Mouse (Mus musculus): ENCODE results near the gene Swsap1. TPM values are rescaled to one million over a fixed set of nuclear protein-coding genes. Genes with fewer than 3 reads are reported as not detected.

The Swsap1 gene
- 1 to 10 TPM; 6.1 to 7.0 TPM for total RNA-seq (2021)
- long read RNA-seq, experiment 1, transcript Swsap1-201 (2 exons, 1,838 nt): major isoform, 11 of 11 reads
- long read RNA-seq, experiment 1, partial matches to known transcripts: 0 of 11 reads
- long read RNA-seq, experiment 1, other reads (novel, unspliced or antisense): 0 of 11 reads
- long read RNA-seq, experiment 2, transcript Swsap1-201 (2 exons, 1,838 nt): major isoform, 14 of 16 reads
- long read RNA-seq, experiment 2, partial matches to known transcripts: 1 of 16 reads
- long read RNA-seq, experiment 2, other reads (novel, unspliced or antisense): 1 of 16 reads

- intact Hi-C loops (cut with DNase I): no loop called here
- peak; percentile 96 to 98 for DNase-seq
These were observed at the start of gene Swsap1 for GRCm38 (mm10) chr9:21955570-21956281. Gene Swsap1 (plus strand): TSS chr9:21955755.

- intact Hi-C loops (cut with DNase I): no loop called here
- no peak for DNase-seq
These were observed 47.3 kb upstream of the Swsap1 start for GRCm38 (mm10) chr9:21908216-21908615.

DNA sequence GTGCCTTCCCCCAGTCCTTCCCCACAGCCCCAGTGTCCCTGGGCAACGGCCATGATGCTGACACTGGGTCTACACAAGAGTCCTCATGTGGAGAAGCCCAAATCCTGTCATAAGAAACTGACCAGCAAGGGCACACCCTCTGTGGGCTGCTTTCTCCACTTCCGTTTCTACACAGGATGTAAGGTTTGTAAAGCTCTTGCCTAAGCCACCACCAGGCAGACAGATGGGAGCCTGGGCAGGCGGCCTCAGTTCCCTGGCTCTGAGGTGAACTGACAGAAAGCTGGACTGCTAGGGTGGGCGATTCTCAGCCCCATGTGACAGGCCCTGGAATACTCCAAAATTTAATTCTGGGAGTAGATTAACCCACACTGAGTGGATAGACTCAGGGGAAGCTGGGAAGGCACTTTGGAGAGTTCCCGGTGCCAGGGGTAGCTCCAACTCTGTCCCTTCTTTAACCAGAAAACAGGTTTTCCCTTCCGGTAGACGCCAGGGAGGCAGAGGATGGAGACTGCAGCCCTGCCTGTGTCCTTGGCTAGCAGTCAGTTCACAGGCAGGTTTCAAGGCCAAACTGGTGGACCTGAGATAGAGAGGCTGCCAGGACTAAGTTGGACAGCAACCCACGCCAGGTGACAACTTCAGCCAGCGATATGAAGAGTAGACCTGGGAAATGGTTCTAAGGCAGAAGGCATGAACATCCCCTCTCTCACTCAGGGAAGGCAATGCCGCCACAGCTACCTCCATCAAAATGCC lies 45.9 kb upstream of the Swsap1 start:
- no peak for DNase-seq
- intact Hi-C loops (cut with DNase I): no loop called here

DNA sequence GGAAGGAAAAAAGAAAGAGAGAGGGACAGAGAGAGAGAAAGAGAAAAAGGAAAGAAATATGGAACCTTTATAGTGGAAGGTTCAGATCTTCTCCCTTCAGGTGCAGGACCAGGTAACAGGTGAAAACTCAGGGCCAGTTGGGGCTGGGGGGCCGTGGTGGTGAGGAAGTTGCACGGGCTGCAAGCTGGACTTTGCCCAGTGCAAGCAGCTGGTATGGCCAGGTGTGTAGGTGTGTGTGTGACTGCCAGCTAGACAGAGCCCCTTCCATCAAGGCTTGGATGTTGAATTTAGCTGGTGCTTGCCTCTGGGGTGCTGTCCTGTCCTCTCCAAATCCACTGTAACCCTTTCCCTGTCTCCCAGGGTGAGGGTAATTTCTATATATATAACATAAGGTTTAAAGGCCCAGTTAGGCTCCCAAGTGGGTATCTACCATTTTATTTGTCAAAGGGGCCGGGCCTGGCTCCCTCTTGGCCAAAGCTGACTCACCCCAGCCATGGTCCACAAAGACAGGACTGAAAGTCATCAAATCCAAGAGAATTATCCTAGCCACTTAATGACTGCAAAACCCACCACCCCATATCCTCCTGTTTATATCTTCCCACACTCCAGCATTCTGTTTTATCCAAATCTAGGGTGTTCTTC lies 38.6 kb upstream of the Swsap1 start:
- no peak for DNase-seq
- intact Hi-C loops (cut with DNase I): no loop called here

- peak in 1 of 2 experiments; percentile 28 for DNase-seq
- intact Hi-C loops (cut with DNase I): no loop called here
These were observed 38.0 kb upstream of the Swsap1 start for GRCm38 (mm10) chr9:21917493-21918034.

DNA sequence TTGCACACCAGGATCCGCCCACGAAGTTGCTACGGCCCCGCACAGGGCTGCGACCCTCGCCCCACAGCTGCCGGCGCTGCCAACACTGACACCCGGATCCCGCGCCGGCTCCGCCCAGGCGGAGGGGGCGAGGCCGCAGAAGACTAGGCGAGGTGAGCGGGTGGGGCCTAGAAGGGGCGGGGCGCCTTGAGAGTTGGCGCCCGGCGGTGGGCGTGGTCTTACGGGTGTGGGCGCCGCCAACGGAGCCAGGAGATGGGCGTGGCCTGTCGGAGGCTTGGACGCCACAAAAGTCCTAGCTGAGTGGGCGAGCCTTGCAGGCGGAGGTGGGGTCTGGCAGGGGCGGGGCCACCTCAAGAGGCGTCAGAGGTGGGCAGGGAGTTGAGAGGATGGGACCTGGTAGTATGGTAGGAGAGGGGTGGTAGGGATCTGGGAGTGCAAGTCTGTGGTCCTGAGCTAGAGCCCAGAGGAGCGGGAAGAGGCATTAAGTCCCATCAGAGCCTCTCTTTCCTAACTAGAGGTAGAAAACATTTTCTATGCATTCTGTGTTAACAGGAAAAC lies 37.4 kb upstream of the Swsap1 start, which contains the start of gene Rab3d:
Rab3d (minus strand) TSS at position 158 of the 558 bp plus-strand sequence.
- peak; percentile 95 for DNase-seq
- intact Hi-C loops (cut with DNase I): no loop called here

DNA sequence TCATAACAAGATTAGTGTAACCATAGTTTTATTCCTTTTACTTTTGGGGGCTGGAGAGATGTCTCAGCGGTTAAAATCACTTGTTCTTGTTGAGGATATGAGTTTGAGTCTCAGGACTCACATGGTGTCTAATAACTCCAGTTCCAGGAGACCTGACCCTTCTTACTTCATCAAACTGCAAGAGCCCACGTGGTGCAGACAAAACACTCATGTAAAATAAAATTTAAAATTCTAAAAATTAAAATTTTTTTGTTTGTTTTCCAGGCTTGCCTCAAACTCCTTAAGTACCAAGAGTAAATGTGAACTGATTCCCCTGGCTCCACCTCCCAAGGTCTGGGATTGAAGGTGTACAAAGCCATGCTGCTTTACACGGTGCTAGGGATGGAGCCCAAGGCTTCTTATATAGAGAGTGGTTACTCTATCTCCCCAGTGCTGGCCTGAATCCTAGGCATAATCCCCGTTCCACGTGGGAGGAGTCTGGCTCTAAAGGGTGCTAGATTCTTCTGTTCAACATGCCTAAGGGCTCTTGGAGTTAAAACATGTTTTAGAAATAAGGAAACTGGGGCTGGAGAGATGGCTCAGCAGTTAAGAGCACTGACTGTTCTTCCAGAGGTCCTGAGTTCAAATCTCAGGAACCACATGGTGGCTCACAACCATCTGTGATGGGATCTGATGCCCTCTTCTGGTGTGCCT lies 36.7 kb upstream of the Swsap1 start:
- DNase-seq: no peak

GRCm38 (mm10) chr9:21923036-21923435 lies 32.5 kb upstream of the Swsap1 start:
- intact Hi-C loops (cut with DNase I): no loop called here
- DNase-seq: no peak

More for the DNA sequence above, 36.7 kb upstream of the Swsap1 start:
- intact Hi-C loops (cut with DNase I): no loop called here

DNA sequence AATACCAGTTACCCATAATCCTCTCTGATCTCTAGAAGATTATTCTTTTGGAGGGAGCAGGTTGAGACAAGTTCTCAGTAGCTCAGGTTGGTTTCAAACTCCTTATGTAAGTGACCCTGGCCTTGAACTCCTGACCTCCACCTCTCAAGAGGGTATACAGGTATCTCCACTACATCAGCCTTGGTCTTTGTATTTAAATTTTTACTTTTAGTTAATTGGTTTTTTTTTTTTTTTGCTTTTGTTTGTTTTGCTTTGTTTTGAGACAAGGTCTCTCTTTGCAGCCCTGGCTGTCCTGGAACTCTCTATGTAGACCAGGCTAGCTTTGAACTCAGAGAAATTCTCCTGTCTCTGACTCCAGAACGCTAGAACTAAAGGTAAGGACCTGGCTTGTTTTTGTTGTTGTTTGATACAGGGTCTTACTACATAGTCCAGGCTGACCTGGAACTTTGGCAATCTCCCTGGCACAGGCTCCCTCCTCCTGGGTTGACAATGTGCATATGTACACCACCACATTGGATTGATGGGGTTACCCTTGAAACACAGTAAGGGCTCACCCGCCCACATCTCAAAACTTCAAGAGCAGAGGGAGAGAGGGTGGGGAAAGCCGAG lies 32.0 kb upstream of the Swsap1 start:
- intact Hi-C loops (cut with DNase I): no loop called here
- DNase-seq: no peak

DNA sequence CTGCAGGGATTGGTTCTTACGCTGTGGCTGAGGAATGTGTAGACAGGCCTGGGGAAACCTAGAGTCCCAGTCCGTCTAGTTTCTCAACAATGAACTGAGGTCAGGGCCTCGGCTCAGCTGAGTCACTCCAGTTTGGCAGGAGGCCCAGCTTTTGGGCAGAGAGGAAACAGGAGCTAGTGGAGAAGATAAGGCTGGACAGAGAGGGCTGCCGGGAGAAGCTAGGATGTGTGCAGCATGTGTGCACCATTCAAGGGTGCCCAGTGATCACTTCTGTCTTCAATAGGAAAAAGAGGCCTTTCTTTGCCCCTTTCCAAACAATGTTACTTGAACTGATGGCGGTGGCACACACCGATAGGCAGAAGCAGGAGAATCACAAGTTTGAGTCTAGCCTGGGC lies 31.5 kb upstream of the Swsap1 start:
- intact Hi-C loops (cut with DNase I): no loop called here

DNA sequence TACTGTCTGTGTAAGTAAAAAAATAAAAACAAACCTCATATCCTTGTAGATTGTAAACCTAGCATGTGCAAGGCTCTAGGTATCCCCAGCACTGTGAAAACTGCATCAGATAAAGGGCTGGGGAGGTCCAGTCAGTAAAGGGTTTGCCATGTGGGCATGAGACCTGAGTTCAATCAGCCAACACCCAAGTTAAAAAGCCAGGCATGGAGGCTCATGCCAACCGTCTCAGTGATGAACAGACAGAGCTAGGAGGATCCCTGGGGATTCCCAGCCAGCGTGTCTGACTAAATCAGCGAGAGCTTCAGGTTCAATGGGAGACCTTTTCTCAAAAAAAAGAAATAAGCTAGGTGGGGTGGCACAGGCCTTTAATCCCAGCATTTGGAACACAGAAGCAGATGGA lies 30.5 kb upstream of the Swsap1 start:
- DNase-seq: no peak
- intact Hi-C loops (cut with DNase I): no loop called here

More for the DNA sequence above, 31.5 kb upstream of the Swsap1 start:
- peak; percentile 92 to 94 for DNase-seq

- intact Hi-C loops (cut with DNase I): no loop called here
- no peak for DNase-seq
These were observed 30.0 kb upstream of the Swsap1 start for GRCm38 (mm10) chr9:21925506-21925905.

DNA sequence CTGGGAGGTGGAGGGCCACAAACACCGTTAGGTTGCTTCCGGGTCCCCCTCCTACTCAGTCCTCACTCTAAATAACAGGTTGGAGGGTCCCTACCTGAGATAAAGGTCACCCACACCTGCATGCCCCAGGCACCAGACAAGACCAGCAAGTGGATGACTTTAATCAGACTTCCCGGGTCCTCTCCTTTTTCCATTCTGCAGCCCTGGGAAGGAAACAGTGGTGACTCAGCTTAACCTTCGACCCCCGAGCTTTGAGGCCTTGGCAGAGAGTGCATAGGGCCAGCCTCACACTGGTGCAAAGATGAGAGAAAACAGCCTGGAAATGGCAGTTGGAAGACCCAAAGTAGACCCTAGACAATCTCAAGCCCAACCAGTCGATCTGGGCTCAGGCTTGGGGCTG lies 29.4 kb upstream of the Swsap1 start:
- intact Hi-C loops (cut with DNase I): no loop called here
- DNase-seq: peak in 1 of 2 experiments; percentile 25

DNA sequence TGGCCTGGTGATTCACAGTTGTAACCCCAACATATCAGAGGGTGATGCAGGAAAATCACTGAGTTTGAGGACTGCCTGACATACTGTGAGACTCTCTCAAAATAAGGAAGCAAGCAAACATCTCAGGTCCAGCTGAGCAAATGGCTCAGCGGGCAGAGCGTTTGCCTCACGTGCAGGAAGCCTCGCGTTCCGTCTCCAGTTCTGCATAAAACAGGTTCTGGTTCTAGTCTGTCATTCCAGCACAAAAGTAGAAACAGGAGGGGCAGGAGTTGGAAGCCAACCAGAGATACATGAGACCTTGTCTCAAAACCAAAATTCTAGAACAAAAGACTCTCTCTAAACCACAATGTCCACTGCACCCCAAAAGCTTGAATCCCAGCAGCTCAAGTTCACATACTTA lies 28.8 kb upstream of the Swsap1 start:
- no peak for DNase-seq
- intact Hi-C loops (cut with DNase I): no loop called here

DNA sequence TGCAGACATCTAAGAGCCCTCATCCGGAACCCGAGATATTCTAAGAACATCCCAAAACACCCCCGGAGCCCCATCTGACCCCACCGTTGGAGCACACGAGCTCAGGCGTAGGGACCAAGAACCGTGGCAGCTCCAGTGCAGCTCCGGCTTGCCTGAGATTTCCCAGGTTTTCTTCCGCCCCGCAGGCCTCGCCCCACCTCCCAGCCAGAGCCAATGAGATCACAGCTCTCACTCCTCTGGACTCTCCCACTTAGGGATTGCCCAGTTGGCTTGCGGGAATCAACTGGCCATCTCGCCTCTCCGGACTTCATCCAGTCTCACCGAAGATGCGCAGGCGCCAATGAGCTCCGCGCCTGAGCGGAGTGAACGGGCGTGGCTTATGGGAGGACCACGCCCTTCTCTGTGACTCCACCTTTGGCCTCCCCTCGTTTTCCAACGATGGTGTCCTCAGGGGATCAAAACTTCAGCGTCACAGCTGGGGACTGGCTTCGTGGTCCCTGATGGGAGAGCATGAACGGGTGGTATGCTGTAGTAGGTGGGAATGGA lies 28.3 kb upstream of the Swsap1 start, which contains the start of the genes Ccdc159 and Tmem205:
Ccdc159 (plus strand) TSS at position 264 of the 546 bp plus-strand sequence.
Tmem205 (minus strand) TSS at position 349 of the 546 bp plus-strand sequence.
- peak; percentile 88 to 91 for DNase-seq
- intact Hi-C loops (cut with DNase I): no loop called here

DNA sequence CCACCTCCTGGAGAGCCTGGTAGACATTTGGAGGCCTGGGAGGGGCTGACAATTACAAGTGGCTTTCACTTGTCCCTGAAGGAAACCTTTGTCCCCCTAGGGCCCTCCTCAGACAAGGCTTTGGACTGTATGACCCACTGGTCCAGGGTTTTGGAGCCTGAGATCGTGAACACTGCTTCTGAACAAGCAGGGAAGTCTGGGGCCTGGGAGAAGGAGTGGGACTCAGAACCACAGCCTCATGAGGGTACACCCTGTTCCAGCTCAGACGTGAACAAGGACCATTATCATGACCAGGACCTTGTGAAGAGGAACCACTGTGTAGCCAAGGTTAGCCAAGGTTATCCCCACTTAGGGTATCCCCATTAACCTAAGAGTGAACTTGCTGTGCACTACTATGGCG lies 26.3 kb upstream of the Swsap1 start:
- intact Hi-C loops (cut with DNase I): no loop called here
- no peak for DNase-seq

DNA sequence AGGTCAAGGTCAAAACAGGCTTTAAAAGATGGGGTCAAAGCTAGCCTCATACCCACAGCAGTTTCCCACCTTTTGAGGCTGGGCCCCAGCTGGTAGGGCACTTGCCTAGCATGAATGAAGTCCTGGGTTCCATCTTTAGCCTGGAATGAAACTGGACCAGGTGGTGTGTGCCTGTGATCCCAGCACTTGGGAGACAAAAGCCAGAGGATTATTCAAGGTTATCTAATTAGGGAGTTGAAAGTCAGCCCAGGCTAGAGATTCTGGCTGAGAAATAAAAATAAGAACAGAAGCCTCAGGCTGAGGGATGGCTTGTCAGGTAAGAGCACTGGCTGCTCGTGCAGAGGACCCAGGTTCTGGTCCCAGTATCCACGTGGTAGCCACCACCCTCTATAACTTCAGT lies 23.5 kb upstream of the Swsap1 start:
- intact Hi-C loops (cut with DNase I): no loop called here
- no peak for DNase-seq

GRCm38 (mm10) chr9:21932445-21933137 lies 23.0 kb upstream of the Swsap1 start:
- DNase-seq: no peak

More at GRCm38 (mm10) chr9:21932445-21933137, 23.0 kb upstream of the Swsap1 start:
- intact Hi-C loops (cut with DNase I): no loop called here

Data from heart, postnatal 14 days (tissue).